Mouse (Mus musculus): ENCODE measurements around the gene Polrmt. TPM values are rescaled to one million over a fixed set of nuclear protein-coding genes. Genes with fewer than 3 reads are reported as not detected.

The Polrmt gene
- polyA plus RNA-seq, 1 experiment: not detected

GRCm38 (mm10) chr10:79691986-79692548, 54.3 kb downstream of the Polrmt start:
- TF ChIP-seq POLR2A (IDR thresholded peaks at IDR 0.05; ENCODE audit: insufficient read depth, low read depth, low read length) (no peak), CTCF (IDR thresholded peaks at IDR 0.05; ENCODE audit: insufficient read depth, low read depth, low read length) (no peak)
- H3K27ac ChIP-seq (ENCODE audit: insufficient read depth, low read depth, low read length): no peak overlapping the region
- H3K4me3 ChIP-seq (ENCODE audit: insufficient read depth, low read depth, low read length): no peak overlapping the region
- peaks cover 8% of the 10 kb centered on the region for H3K4me1 ChIP-seq (ENCODE audit: control insufficient read depth, insufficient read depth, low read length)
- 98% methylated on average over 2 of the region's 2 CpGs for WGBS

GRCm38 (mm10) chr10:79689178-79689577, 57.2 kb downstream of the Polrmt start:
- no peak overlapping the region for H3K27ac ChIP-seq (ENCODE audit: insufficient read depth, low read depth, low read length)
- no peak overlapping the region for H3K4me3 ChIP-seq (ENCODE audit: insufficient read depth, low read depth, low read length)
- no peak for TF ChIP-seq POLR2A (IDR thresholded peaks at IDR 0.05; ENCODE audit: insufficient read depth, low read depth, low read length)
- no peak for TF ChIP-seq CTCF (IDR thresholded peaks at IDR 0.05; ENCODE audit: insufficient read depth, low read depth, low read length)
- WGBS: 91% methylated on average over 3 of the region's 3 CpGs
- H3K4me1 ChIP-seq (ENCODE audit: control insufficient read depth, insufficient read depth, low read length): peaks cover 4% of the 10 kb centered on the region

- H3K4me1 ChIP-seq (ENCODE audit: control insufficient read depth, insufficient read depth, low read length): peaks cover 9% of the 10 kb centered on the region
- H3K27ac ChIP-seq (ENCODE audit: insufficient read depth, low read depth, low read length): no peak within 1 kb of the TSS
- WGBS: 77% methylated on average over 4 of the region's 4 CpGs
- TF ChIP-seq POLR2A (IDR thresholded peaks at IDR 0.05; ENCODE audit: insufficient read depth, low read depth, low read length): no peak
- no peak for TF ChIP-seq CTCF (IDR thresholded peaks at IDR 0.05; ENCODE audit: insufficient read depth, low read depth, low read length)
- H3K4me3 ChIP-seq (ENCODE audit: insufficient read depth, low read depth, low read length): no peak within 1 kb of the TSS
These were observed 57.7 kb downstream of the Polrmt start, which contains the start of gene Gzmm for GRCm38 (mm10) chr10:79688720-79689119. Gzmm (plus strand) TSS chr10:79689020.

GRCm38 (mm10) chr10:79687513-79687912, 58.9 kb downstream of the Polrmt start:
- WGBS: 93% methylated on average over 6 of the region's 6 CpGs

DNA sequence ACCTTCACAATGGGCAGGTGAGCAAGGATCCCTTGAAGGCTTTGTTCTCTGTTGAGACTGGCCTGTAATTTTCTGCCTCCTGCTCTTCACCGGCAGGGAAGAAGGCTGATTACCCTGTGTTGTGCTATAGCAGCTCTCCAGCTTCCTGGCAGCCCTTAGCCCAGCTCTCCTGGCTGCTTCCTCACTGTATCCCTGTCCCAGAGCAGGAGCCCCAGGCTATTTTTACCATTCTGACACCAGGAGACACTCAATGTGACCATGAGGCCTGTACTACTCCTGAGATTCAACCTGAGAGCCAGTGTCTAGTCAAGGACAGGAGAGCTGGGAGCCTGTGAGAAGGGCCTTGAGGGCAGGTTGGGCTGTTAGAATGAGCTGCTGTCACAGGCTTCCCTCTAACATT, 59.7 kb downstream of the Polrmt start:
- peaks cover 14% of the 10 kb centered on the region for H3K4me1 ChIP-seq (ENCODE audit: control insufficient read depth, insufficient read depth, low read length)
- no peak for TF ChIP-seq CTCF (IDR thresholded peaks at IDR 0.05; ENCODE audit: insufficient read depth, low read depth, low read length)
- H3K4me3 ChIP-seq (ENCODE audit: insufficient read depth, low read depth, low read length): no peak overlapping the region
- no peak overlapping the region for H3K27ac ChIP-seq (ENCODE audit: insufficient read depth, low read depth, low read length)
- 73% methylated on average over 1 of the region's 1 CpGs for WGBS

More at GRCm38 (mm10) chr10:79687513-79687912, 58.9 kb downstream of the Polrmt start:
- Histone ChIP-seq H3K27ac (ENCODE audit: insufficient read depth, low read depth, low read length) (no peak overlapping the region), H3K4me3 (ENCODE audit: insufficient read depth, low read depth, low read length) (no peak overlapping the region), H3K4me1 (ENCODE audit: control insufficient read depth, insufficient read depth, low read length) (peaks cover 14% of the 10 kb centered on the region)
- TF ChIP-seq CTCF (IDR thresholded peaks at IDR 0.05; ENCODE audit: insufficient read depth, low read depth, low read length): no peak
- no peak for TF ChIP-seq POLR2A (IDR thresholded peaks at IDR 0.05; ENCODE audit: insufficient read depth, low read depth, low read length)

DNA sequence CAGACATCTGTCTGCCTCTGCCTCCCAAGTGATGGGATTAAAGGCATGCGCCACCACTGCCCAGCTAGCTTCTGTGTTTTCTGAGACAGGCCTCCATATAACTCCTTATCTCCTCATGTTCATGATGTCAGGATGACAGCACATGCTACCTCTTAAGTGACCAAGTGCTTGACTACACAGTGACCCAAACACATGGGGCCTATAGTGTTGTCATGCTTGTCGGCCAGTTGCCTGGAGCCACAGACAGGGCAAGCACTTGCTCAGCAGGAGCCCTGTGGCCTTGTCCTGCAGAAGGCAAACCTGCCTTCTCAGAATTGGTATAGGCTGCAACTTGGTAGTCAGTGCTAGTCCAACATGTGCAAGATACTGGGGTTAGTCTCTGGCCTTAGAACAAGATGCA, 60.2 kb downstream of the Polrmt start:
- TF ChIP-seq CTCF (IDR thresholded peaks at IDR 0.05; ENCODE audit: insufficient read depth, low read depth, low read length) (no peak), POLR2A (IDR thresholded peaks at IDR 0.05; ENCODE audit: insufficient read depth, low read depth, low read length) (no peak)
- 89% methylated on average over 2 of the region's 2 CpGs for WGBS
- peaks cover 14% of the 10 kb centered on the region for H3K4me1 ChIP-seq (ENCODE audit: control insufficient read depth, insufficient read depth, low read length)
- H3K27ac ChIP-seq (ENCODE audit: insufficient read depth, low read depth, low read length): no peak overlapping the region
- H3K4me3 ChIP-seq (ENCODE audit: insufficient read depth, low read depth, low read length): no peak overlapping the region

Other genes starting within 250 kb of the Polrmt start
- gene Plpp2, start 212.8 kb downstream of the Polrmt start, polyA plus RNA-seq (2012; ENCODE audit: insufficient read depth, insufficient read length, low replicate concordance, missing spikeins): not detected in 2 replicates
- not detected in 2 replicates for gene Mier2, start 191.4 kb downstream of the Polrmt start, polyA plus RNA-seq (2012; ENCODE audit: insufficient read depth, insufficient read length, low replicate concordance, missing spikeins)
- gene Theg, start 159.2 kb downstream of the Polrmt start, polyA plus RNA-seq (2012; ENCODE audit: insufficient read depth, insufficient read length, low replicate concordance, missing spikeins): not detected in 2 replicates
- not detected in 2 replicates for gene C2cd4c, start 132.6 kb downstream of the Polrmt start, polyA plus RNA-seq (2012; ENCODE audit: insufficient read depth, insufficient read length, low replicate concordance, missing spikeins)
- gene Shc2, start 108.7 kb downstream of the Polrmt start, polyA plus RNA-seq (2012; ENCODE audit: insufficient read depth, insufficient read length, low replicate concordance, missing spikeins): not detected in 2 replicates
- not detected in 2 replicates for gene Odf3l2, start 100.8 kb downstream of the Polrmt start, polyA plus RNA-seq (2012; ENCODE audit: insufficient read depth, insufficient read length, low replicate concordance, missing spikeins)
- not detected in 2 replicates for gene Madcam1, start 82.0 kb downstream of the Polrmt start, polyA plus RNA-seq (2012; ENCODE audit: insufficient read depth, insufficient read length, low replicate concordance, missing spikeins)
- gene Tpgs1, start 77.2 kb downstream of the Polrmt start, polyA plus RNA-seq (2012; ENCODE audit: insufficient read depth, insufficient read length, low replicate concordance, missing spikeins): not detected in 2 replicates
- not detected in 2 replicates for gene Cdc34, start 64.4 kb downstream of the Polrmt start, polyA plus RNA-seq (2012; ENCODE audit: insufficient read depth, insufficient read length, low replicate concordance, missing spikeins)
- not detected in 2 replicates for gene Gzmm, start 57.6 kb downstream of the Polrmt start, polyA plus RNA-seq (2012; ENCODE audit: insufficient read depth, insufficient read length, low replicate concordance, missing spikeins)
- not detected in 2 replicates for gene Bsg, start 42.1 kb downstream of the Polrmt start, polyA plus RNA-seq (2012; ENCODE audit: insufficient read depth, insufficient read length, low replicate concordance, missing spikeins)
- not detected in 2 replicates for gene Hcn2, start 29.9 kb downstream of the Polrmt start, polyA plus RNA-seq (2012; ENCODE audit: insufficient read depth, insufficient read length, low replicate concordance, missing spikeins)
- gene Fgf22, start 8.5 kb upstream of the Polrmt start, polyA plus RNA-seq (2012; ENCODE audit: insufficient read depth, insufficient read length, low replicate concordance, missing spikeins): not detected in 2 replicates
- gene Rnf126, start 20.4 kb upstream of the Polrmt start, polyA plus RNA-seq (2012; ENCODE audit: insufficient read depth, insufficient read length, low replicate concordance, missing spikeins): not detected in 2 replicates
- not detected in 2 replicates for gene Fstl3, start 30.7 kb upstream of the Polrmt start, polyA plus RNA-seq (2012; ENCODE audit: insufficient read depth, insufficient read length, low replicate concordance, missing spikeins)
- gene Prss57, start 44.4 kb upstream of the Polrmt start, polyA plus RNA-seq (2012; ENCODE audit: insufficient read depth, insufficient read length, low replicate concordance, missing spikeins): not detected in 2 replicates
- gene Palm, start 47.0 kb upstream of the Polrmt start, polyA plus RNA-seq (2012; ENCODE audit: insufficient read depth, insufficient read length, low replicate concordance, missing spikeins): not detected in 2 replicates
- not detected in 2 replicates for gene Misp, start 74.4 kb upstream of the Polrmt start, polyA plus RNA-seq (2012; ENCODE audit: insufficient read depth, insufficient read length, low replicate concordance, missing spikeins)
- 555 TPM in 1 of 2 replicates, not detected in the other for gene Ptbp1, start 107.8 kb upstream of the Polrmt start, polyA plus RNA-seq (2012; ENCODE audit: insufficient read depth, insufficient read length, low replicate concordance, missing spikeins)
- gene Prtn3, start 127.9 kb upstream of the Polrmt start, polyA plus RNA-seq (2012; ENCODE audit: insufficient read depth, insufficient read length, low replicate concordance, missing spikeins): not detected in 2 replicates
- not detected in 2 replicates for gene Plppr3, start 128.1 kb upstream of the Polrmt start, polyA plus RNA-seq (2012; ENCODE audit: insufficient read depth, insufficient read length, low replicate concordance, missing spikeins)
- gene Elane, start 139.7 kb upstream of the Polrmt start, polyA plus RNA-seq (2012; ENCODE audit: insufficient read depth, insufficient read length, low replicate concordance, missing spikeins): not detected in 2 replicates
- not detected in 2 replicates for gene Cfd, start 144.3 kb upstream of the Polrmt start, polyA plus RNA-seq (2012; ENCODE audit: insufficient read depth, insufficient read length, low replicate concordance, missing spikeins)
- gene Med16, start 162.3 kb upstream of the Polrmt start, polyA plus RNA-seq (2012; ENCODE audit: insufficient read depth, insufficient read length, low replicate concordance, missing spikeins): not detected in 2 replicates
- not detected in 2 replicates for gene Gm26602, start 164.3 kb upstream of the Polrmt start, polyA plus RNA-seq (2012; ENCODE audit: insufficient read depth, insufficient read length, low replicate concordance, missing spikeins)
- gene Kiss1r, start 170.4 kb upstream of the Polrmt start, polyA plus RNA-seq (2012; ENCODE audit: insufficient read depth, insufficient read length, low replicate concordance, missing spikeins): not detected in 2 replicates
- not detected in 2 replicates for gene R3hdm4, start 174.6 kb upstream of the Polrmt start, polyA plus RNA-seq (2012; ENCODE audit: insufficient read depth, insufficient read length, low replicate concordance, missing spikeins)
- gene Arid3a, start 180.5 kb upstream of the Polrmt start, polyA plus RNA-seq (2012; ENCODE audit: insufficient read depth, insufficient read length, low replicate concordance, missing spikeins): not detected in 2 replicates
- gene Wdr18, start 213.6 kb upstream of the Polrmt start, polyA plus RNA-seq (2012; ENCODE audit: insufficient read depth, insufficient read length, low replicate concordance, missing spikeins): not detected in 2 replicates
- not detected in 2 replicates for gene Grin3b, start 224.1 kb upstream of the Polrmt start, polyA plus RNA-seq (2012; ENCODE audit: insufficient read depth, insufficient read length, low replicate concordance, missing spikeins)
- gene Tmem259, start 237.7 kb upstream of the Polrmt start, polyA plus RNA-seq (2012; ENCODE audit: insufficient read depth, insufficient read length, low replicate concordance, missing spikeins): not detected in 2 replicates
- gene Cnn2, start 242.0 kb upstream of the Polrmt start, polyA plus RNA-seq (2012; ENCODE audit: insufficient read depth, insufficient read length, low replicate concordance, missing spikeins): 124 and 250 TPM in 2 replicates
- not detected in 2 replicates for gene Abca7, start 249.9 kb upstream of the Polrmt start, polyA plus RNA-seq (2012; ENCODE audit: insufficient read depth, insufficient read length, low replicate concordance, missing spikeins)

Data from olfactory bulb, adult 2 months (tissue).